Mouse (Mus musculus): ENCODE data around the gene Tob1.

DNA sequence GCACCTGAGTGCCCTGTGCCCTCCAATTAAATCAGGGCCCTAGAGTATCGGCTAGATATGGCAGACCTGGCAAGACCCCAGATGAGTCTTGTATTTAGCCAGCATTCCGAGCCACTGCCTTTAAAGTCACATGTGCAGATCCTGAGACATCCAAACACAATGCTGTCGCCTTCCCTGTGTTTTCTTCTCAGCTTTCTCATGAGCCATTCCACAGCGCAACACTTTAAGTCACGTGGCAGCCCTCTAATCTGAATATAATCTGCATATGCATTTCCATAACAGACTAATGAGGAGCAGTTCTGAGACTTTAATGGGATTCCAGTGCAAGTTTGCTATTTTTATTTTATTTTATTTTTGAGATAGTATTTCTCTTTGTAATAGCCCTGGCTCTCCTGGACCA is 44.5 kb downstream of the Tob1 start:
- no peak for TF ChIP-seq CTCF (IDR thresholded peaks at IDR 0.05; ENCODE audit: low read depth)
- TF ChIP-seq EP300 (IDR thresholded peaks at IDR 0.05; ENCODE audit: low read depth), result no peak
